Mouse (Mus musculus): Measurements from ENCODE around the gene Smoc2. TPM values are rescaled to one million over a fixed set of nuclear protein-coding genes. Genes with fewer than 3 reads are reported as not detected.

Smoc2 gene
- total and polyA plus RNA-seq, 3 experiments: not detected

DNA sequence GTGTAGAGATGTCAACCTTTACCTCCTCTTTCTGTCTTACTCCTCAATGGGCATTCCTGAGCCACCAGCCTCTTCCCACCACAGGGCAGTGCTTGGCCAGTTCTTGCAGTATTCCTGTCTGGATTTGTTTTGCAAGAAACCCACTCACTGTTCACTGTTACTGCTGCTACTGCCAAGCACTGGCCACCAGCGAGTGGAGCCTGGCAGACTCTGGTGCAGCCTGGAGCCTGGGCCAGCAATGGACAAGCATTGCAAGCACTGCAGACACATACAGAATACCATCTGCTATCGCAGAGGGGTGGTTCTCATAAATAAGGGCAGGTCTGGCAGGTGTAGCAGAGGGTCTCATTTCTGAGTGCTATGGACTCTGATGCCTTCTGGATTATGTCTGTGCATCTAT, 61.4 kb downstream of the Smoc2 start:
- Histone ChIP-seq H3K4me3 (ENCODE audit: control insufficient read depth in 1 of 2, insufficient read depth in 1 of 2, low read depth in 2 of 2, low read length in 2 of 2) (no peak overlapping the region), H3K9me3 (replicated peaks; ENCODE audit: insufficient read depth, low read length) (no peaks in the 10 kb centered on the region), H3K79me2 (ENCODE audit: control insufficient read depth, insufficient read depth, low read length, poor library complexity) (no peaks in the 10 kb centered on the region), H3K27ac (ENCODE audit: control insufficient read depth, low read depth, low read length) (no peak overlapping the region), H3K4me1 (ENCODE audit: control insufficient read depth in 1 of 2, insufficient read depth in 2 of 2, low read length in 2 of 2) (no peaks in the 10 kb centered on the region), H3K9ac (ENCODE audit: control insufficient read depth, low read depth, low read length, poor library complexity, severe bottlenecking) (no peak overlapping the region), H3K27me3 (ENCODE audit: control insufficient read depth in 1 of 2, insufficient read depth in 2 of 2, low read length in 2 of 2) (no peaks in the 10 kb centered on the region), H3K36me3 (ENCODE audit: control insufficient read depth in 1 of 2, insufficient read depth in 2 of 2, low read length in 2 of 2) (no peaks in the 10 kb centered on the region)
- no peak for DNase-seq (ENCODE audit: low read depth, low spot score)
- TF ChIP-seq CTCF (IDR thresholded peaks at IDR 0.05 in 2 of 3, conservative IDR thresholded peaks at IDR 0.05 in 1 of 3; ENCODE audit: control insufficient read depth in 1 of 3, insufficient read depth in 1 of 3, low read depth in 2 of 3, low read length in 3 of 3, poor library complexity in 1 of 3, severe bottlenecking in 1 of 3): no peak
- no peak for TF ChIP-seq ETS1 (IDR thresholded peaks at IDR 0.05; ENCODE audit: low read depth, low read length)
- no peak for TF ChIP-seq SMC3 (IDR thresholded peaks at IDR 0.05; ENCODE audit: low read depth, low read length)

GRCm38 (mm10) chr17:14342511-14342910, 63.2 kb downstream of the Smoc2 start:
- Histone ChIP-seq H3K79me2 (ENCODE audit: control insufficient read depth, insufficient read depth, low read length, poor library complexity) (no peaks in the 10 kb centered on the region), H3K27me3 (ENCODE audit: control insufficient read depth in 1 of 2, insufficient read depth in 2 of 2, low read length in 2 of 2) (no peaks in the 10 kb centered on the region), H3K36me3 (ENCODE audit: control insufficient read depth in 1 of 2, insufficient read depth in 2 of 2, low read length in 2 of 2) (no peaks in the 10 kb centered on the region), H3K4me3 (ENCODE audit: control insufficient read depth in 1 of 2, insufficient read depth in 1 of 2, low read depth in 2 of 2, low read length in 2 of 2) (no peak overlapping the region), H3K9ac (ENCODE audit: control insufficient read depth, low read depth, low read length, poor library complexity, severe bottlenecking) (no peak overlapping the region), H3K4me1 (ENCODE audit: control insufficient read depth in 1 of 2, insufficient read depth in 2 of 2, low read length in 2 of 2) (no peaks in the 10 kb centered on the region), H3K9me3 (replicated peaks; ENCODE audit: insufficient read depth, low read length) (no peaks in the 10 kb centered on the region), H3K27ac (ENCODE audit: control insufficient read depth, low read depth, low read length) (no peak overlapping the region)
- TF ChIP-seq ZC3H11A (IDR thresholded peaks at IDR 0.05; ENCODE audit: low read depth, low read length) (no peak), TAL1 (IDR thresholded peaks at IDR 0.05; ENCODE audit: low read length) (no peak), RAD21 (IDR thresholded peaks at IDR 0.05; ENCODE audit: low read depth, low read length) (no peak), USF1 (IDR thresholded peaks at IDR 0.05; ENCODE audit: low read depth, low read length) (no peak), NRF1 (IDR thresholded peaks at IDR 0.05; ENCODE audit: insufficient read depth, low read depth, low read length, poor library complexity, severe bottlenecking) (no peak), MAZ (IDR thresholded peaks at IDR 0.05; ENCODE audit: low read depth, low read length) (no peak), POLR2AphosphoS5 (IDR thresholded peaks at IDR 0.05; ENCODE audit: borderline replicate concordance, low read depth, low read length) (no peak), MXI1 (IDR thresholded peaks at IDR 0.05; ENCODE audit: low read depth, low read length) (no peak), POLR2AphosphoS2 (IDR thresholded peaks at IDR 0.05; ENCODE audit: low read length) (no peak), E2F4 (IDR thresholded peaks at IDR 0.05; ENCODE audit: borderline replicate concordance, low read depth, low read length) (no peak)
- DNase-seq (ENCODE audit: low read depth, low spot score): no peak

GRCm38 (mm10) chr17:14343442-14343841, 64.1 kb downstream of the Smoc2 start:
- no peak overlapping the region for H3K4me3 ChIP-seq (ENCODE audit: control insufficient read depth in 1 of 2, insufficient read depth in 1 of 2, low read depth in 2 of 2, low read length in 2 of 2)
- no peaks in the 10 kb centered on the region for H3K4me1 ChIP-seq (ENCODE audit: control insufficient read depth in 1 of 2, insufficient read depth in 2 of 2, low read length in 2 of 2)
- H3K27me3 ChIP-seq (ENCODE audit: control insufficient read depth in 1 of 2, insufficient read depth in 2 of 2, low read length in 2 of 2): no peaks in the 10 kb centered on the region
- H3K9me3 ChIP-seq (replicated peaks; ENCODE audit: insufficient read depth, low read length): no peaks in the 10 kb centered on the region
- H3K36me3 ChIP-seq (ENCODE audit: control insufficient read depth in 1 of 2, insufficient read depth in 2 of 2, low read length in 2 of 2): no peaks in the 10 kb centered on the region
- no peak overlapping the region for H3K9ac ChIP-seq (ENCODE audit: control insufficient read depth, low read depth, low read length, poor library complexity, severe bottlenecking)
- H3K27ac ChIP-seq (ENCODE audit: control insufficient read depth, low read depth, low read length): no peak overlapping the region
- no peak for DNase-seq (ENCODE audit: low read depth, low spot score)
- no peaks in the 10 kb centered on the region for H3K79me2 ChIP-seq (ENCODE audit: control insufficient read depth, insufficient read depth, low read length, poor library complexity)
- TF ChIP-seq USF2 (IDR thresholded peaks at IDR 0.05; ENCODE audit: borderline replicate concordance in 1 of 2, insufficient read depth in 1 of 2, low read depth in 1 of 2, low read length in 2 of 2) (no peak), NELFE (IDR thresholded peaks at IDR 0.05; ENCODE audit: low read depth, low read length) (no peak), POLR2AphosphoS5 (IDR thresholded peaks at IDR 0.05; ENCODE audit: borderline replicate concordance, low read depth, low read length) (no peak), USF1 (IDR thresholded peaks at IDR 0.05; ENCODE audit: low read depth, low read length) (no peak), MAX (IDR thresholded peaks at IDR 0.05; ENCODE audit: low read length) (no peak), MAFK (IDR thresholded peaks at IDR 0.05; ENCODE audit: borderline replicate concordance, low read depth, low read length) (no peak), ZMIZ1 (IDR thresholded peaks at IDR 0.05; ENCODE audit: low read depth, low read length) (no peak), POLR2AphosphoS2 (IDR thresholded peaks at IDR 0.05; ENCODE audit: low read length) (no peak), MYC (IDR thresholded peaks at IDR 0.05; ENCODE audit: low read depth, low read length) (no peak), POLR2A (IDR thresholded peaks at IDR 0.05; ENCODE audit: control insufficient read depth in 1 of 2, insufficient read depth in 1 of 2, low read depth in 1 of 2, low read length in 2 of 2, poor library complexity in 1 of 2) (no peak), GATA1 (IDR thresholded peaks at IDR 0.05; ENCODE audit: low read depth, low read length) (no peak), KAT2A (conservative IDR thresholded peaks at IDR 0.05; ENCODE audit: low read depth, low read length) (no peak), ZC3H11A (IDR thresholded peaks at IDR 0.05; ENCODE audit: low read depth, low read length) (no peak), BHLHE40 (IDR thresholded peaks at IDR 0.05; ENCODE audit: borderline replicate concordance, low read depth, low read length) (no peak), MYB (IDR thresholded peaks at IDR 0.05; ENCODE audit: low read depth, low read length) (no peak), ZKSCAN1 (IDR thresholded peaks at IDR 0.05; ENCODE audit: low read depth, low read length) (no peak), MAZ (IDR thresholded peaks at IDR 0.05; ENCODE audit: low read depth, low read length) (no peak), RCOR1 (IDR thresholded peaks at IDR 0.05; ENCODE audit: low read depth, low read length) (no peak), TCF12 (IDR thresholded peaks at IDR 0.05; ENCODE audit: low read depth, low read length) (no peak)

Data from MEL (cell line).